Mouse (Mus musculus) forebrain, embryonic 16.5 days (tissue): ENCODE results near the gene Olfr64. TPM values are rescaled to one million over a fixed set of nuclear protein-coding genes. Genes with fewer than 3 reads are reported as not detected.

Source experiments
- ATAC-seq: fragments of 200-750 bp; cut with Nextera tagmentation; 2 replicates; pipeline ENCODE4 v1.8.0; 2017; ENCODE audit warnings: mild to moderate bottlenecking, moderate library complexity
- H3K27ac ChIP-seq: fragments of 300-500 bp; sonication (generic); 2 replicates; pipeline ENCODE4 v1.5.1; 2014; ENCODE audit warnings: low read length, control low read depth
- H3K27me3 ChIP-seq: fragments of 300-500 bp; sonication (generic); replicated peaks from 2 replicates; pipeline ENCODE4 v1.6.1; 2014; ENCODE audit warnings: low read length; ENCODE audit not compliant: control insufficient read depth, insufficient read depth
- H3K36me3 ChIP-seq: fragments of 300-500 bp; sonication (generic); 2 replicates; pipeline ENCODE4 v1.6.1; 2014; ENCODE audit not compliant: control insufficient read depth, insufficient read depth
- H3K4me1 ChIP-seq: fragments of 300-500 bp; sonication (generic); replicated peaks from 2 replicates; pipeline ENCODE4 v1.6.1; 2014; ENCODE audit warnings: low read length; ENCODE audit not compliant: control insufficient read depth, insufficient read depth
- H3K4me2 ChIP-seq: fragments of 300-500 bp; sonication (generic); 2 replicates; pipeline ENCODE4 v1.6.1; 2014; ENCODE audit warnings: mild to moderate bottlenecking, low read length, control low read depth
- H3K4me3 ChIP-seq: fragments of 300-500 bp; sonication (generic); replicated peaks from 2 replicates; pipeline ENCODE4 v1.5.1; 2014; ENCODE audit warnings: mild to moderate bottlenecking, low read length, control low read depth
- H3K9ac ChIP-seq: fragments of 300-500 bp; sonication (generic); replicated peaks from 2 replicates; pipeline ENCODE4 v1.6.1; 2014; ENCODE audit warnings: low read depth, low read length, control low read depth
- H3K9me3 ChIP-seq: fragments of 300-500 bp; sonication (generic); 2 replicates; pipeline ENCODE4 v1.6.1; 2016; ENCODE audit warnings: low read length; ENCODE audit not compliant: control insufficient read depth
- WGBS: fragments of 180-500 bp; shearing (Covaris S2); extraction: QIAGEN DNeasy Blood & Tissue Kit; methylation state at CpG from one replicate; pipeline ENCODE4 v1.1.7; 2014; 5-methylcytosine and 5-hydroxymethylcytosine counted together
- polyA plus RNA-seq: library from polyadenylated mRNA; unstranded; fragments of >200 nt; fragmentation: Nextera tagmentation; extraction: Ambion mirVana; gene quantifications from 2 replicates; pipeline ENCODE4 v1.2.1, GENCODE M21; 2015

Gene Olfr64
- polyA plus RNA-seq, 1 experiment from 2014 or later = not detected

DNA sequence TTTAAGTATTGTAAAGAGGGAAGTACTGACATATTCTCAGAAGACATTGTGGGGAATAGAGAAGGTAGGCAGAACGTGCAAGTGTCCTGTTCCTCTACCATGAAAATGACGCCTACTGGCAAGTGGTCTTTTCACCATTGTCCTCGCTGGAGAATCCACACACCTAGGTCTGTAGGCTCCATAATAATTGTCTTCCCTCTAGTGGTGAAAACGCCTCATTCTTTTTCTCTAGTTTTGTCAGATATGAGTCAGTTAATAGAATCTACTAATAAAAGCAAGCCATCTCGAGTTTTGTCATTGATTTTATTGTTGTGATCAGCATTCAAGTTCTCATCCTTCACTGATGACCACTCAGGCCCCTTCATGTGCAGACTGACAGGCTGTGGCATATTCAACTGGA, 19.8 kb downstream of the Olfr64 start:
- H3K4me1 ChIP-seq = no peaks in the 10 kb centered on the region
- H3K4me2 ChIP-seq = no peak overlapping the region
- no peak overlapping the region for H3K27ac ChIP-seq
- no peak overlapping the region for H3K9ac ChIP-seq
- H3K4me3 ChIP-seq = no peak overlapping the region
- no peak for ATAC-seq
- no peaks in the 10 kb centered on the region for H3K36me3 ChIP-seq
- no peaks in the 10 kb centered on the region for H3K9me3 ChIP-seq
- no peaks in the 10 kb centered on the region for H3K27me3 ChIP-seq
- 51% methylated on average over 5 of the region's 5 CpGs for WGBS

DNA sequence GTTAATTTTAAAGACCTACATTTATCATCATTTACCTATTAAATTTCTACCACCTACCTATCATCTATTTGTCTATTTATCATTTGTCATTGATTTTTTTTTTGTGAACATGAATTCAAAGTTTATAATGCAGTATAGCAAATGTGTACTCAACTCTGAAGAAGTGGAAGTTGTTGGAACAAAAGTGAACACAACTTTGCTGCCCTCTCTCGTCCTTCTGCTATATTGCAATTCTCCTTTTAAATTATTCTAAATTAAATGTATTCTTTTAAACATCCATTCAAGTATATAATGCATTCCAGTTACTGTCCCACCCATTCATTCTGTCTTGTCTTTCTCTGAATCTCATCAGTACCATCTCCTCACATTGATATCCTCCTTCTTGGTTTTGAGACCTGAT, 21.2 kb downstream of the Olfr64 start:
- no peak for ATAC-seq
- 19% methylated on average over 1 of the region's 1 CpGs for WGBS

DNA sequence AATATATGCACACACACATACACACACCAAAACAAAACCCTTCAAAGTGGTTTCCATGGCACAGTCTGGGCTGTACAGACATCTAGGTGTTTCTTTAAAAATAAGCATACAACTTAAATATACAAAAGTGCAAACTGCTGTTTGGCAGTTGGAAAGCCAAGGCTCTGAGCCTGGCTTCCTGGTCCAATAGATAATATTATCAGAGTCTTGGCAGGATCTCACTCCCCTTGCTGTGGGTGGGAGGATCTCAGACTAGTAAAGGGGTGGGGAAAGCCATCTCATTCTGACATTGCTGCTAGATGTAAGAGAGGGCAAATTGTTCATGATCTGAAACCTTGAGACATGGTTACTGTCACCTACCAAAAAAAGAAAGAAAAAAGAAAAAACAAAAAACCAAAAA, 23.6 kb downstream of the Olfr64 start:
- no peak overlapping the region for H3K4me2 ChIP-seq
- no peaks in the 10 kb centered on the region for H3K27me3 ChIP-seq
- no peak overlapping the region for H3K9ac ChIP-seq
- no peak overlapping the region for H3K4me3 ChIP-seq
- no peak overlapping the region for H3K27ac ChIP-seq
- no peak for ATAC-seq
- H3K4me1 ChIP-seq = no peaks in the 10 kb centered on the region
- H3K36me3 ChIP-seq = no peaks in the 10 kb centered on the region
- H3K9me3 ChIP-seq = no peaks in the 10 kb centered on the region

More for the DNA sequence above, 21.2 kb downstream of the Olfr64 start:
- Histone ChIP-seq H3K4me2 (no peak overlapping the region), H3K9ac (no peak overlapping the region), H3K27ac (no peak overlapping the region), H3K4me1 (no peaks in the 10 kb centered on the region), H3K9me3 (no peaks in the 10 kb centered on the region), H3K4me3 (no peak overlapping the region), H3K36me3 (no peaks in the 10 kb centered on the region), H3K27me3 (no peaks in the 10 kb centered on the region)

DNA sequence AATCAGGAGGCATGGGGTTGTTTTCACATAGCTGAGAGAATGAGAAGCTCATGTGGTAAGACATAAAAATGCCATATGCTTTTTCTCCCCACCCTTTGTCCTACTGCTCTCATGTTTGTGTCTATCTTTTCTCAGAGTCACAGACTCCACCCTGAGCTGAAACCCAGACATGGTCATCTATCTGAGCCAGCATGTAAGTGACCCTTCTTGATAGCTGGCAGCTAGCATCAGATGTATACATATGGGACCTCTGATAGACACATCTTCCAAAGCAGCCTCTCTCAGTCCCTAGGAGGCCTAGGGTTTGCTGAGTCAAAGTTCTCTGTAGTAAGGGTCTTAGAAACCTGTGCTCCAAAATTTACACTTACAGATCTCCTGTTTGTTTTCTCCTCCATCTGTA, 28.6 kb downstream of the Olfr64 start:
- no peaks in the 10 kb centered on the region for H3K9me3 ChIP-seq
- H3K9ac ChIP-seq = no peak overlapping the region
- no peak overlapping the region for H3K4me3 ChIP-seq
- H3K27me3 ChIP-seq = no peaks in the 10 kb centered on the region
- no peak overlapping the region for H3K4me2 ChIP-seq
- H3K27ac ChIP-seq = no peak overlapping the region
- H3K36me3 ChIP-seq = no peaks in the 10 kb centered on the region
- H3K4me1 ChIP-seq = no peaks in the 10 kb centered on the region
- ATAC-seq = no peak

DNA sequence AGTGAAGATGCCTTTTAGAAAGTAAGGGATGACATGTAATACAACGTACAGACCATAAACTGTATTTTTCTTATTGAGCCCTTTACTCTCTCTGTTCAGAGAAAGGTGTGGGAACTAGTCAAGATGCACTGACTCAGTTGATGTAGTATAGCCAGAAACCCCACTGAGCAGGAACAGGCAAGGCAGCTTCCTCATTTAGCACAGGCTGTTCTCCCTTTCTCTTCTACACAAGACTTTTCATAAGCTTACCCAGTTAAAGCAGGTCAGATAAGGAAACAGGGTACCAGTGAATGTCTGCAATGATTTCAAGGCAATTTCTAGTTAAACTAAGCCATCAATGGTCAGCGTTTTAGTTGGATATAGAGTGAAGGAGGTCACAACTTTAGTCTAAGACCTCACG, 32.8 kb downstream of the Olfr64 start:
- Histone ChIP-seq H3K4me1 (no peaks in the 10 kb centered on the region), H3K27ac (no peak overlapping the region), H3K27me3 (no peaks in the 10 kb centered on the region), H3K9me3 (no peaks in the 10 kb centered on the region), H3K4me3 (no peak overlapping the region), H3K4me2 (no peak overlapping the region), H3K9ac (no peak overlapping the region), H3K36me3 (no peaks in the 10 kb centered on the region)
- 78% methylated on average over 3 of the region's 3 CpGs for WGBS
- ATAC-seq = no peak

DNA sequence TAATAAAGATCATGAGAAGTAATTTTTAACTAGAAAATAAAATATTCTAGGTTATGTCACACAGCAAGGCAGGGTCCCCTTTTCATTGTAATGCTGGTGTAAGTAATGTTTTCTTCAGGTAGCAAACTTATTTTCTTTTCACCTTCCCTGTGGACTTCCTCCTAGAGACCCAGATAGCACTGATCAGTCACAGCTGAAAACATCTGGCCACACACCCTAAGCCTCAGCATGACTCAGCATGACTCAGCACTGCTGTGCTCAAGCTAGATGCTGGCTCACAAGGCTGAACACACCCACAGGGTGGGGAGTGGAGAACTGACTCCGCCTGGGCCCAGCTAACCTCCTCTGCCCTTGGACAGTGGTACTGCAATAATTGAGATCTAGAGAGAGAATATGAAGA, 33.4 kb downstream of the Olfr64 start:
- no peaks in the 10 kb centered on the region for H3K9me3 ChIP-seq
- no peak for ATAC-seq
- H3K4me2 ChIP-seq = no peak overlapping the region
- H3K9ac ChIP-seq = no peak overlapping the region
- H3K4me1 ChIP-seq = no peaks in the 10 kb centered on the region
- H3K27me3 ChIP-seq = no peaks in the 10 kb centered on the region
- H3K27ac ChIP-seq = no peak overlapping the region
- H3K4me3 ChIP-seq = no peak overlapping the region
- no peaks in the 10 kb centered on the region for H3K36me3 ChIP-seq
- WGBS = 64% methylated on average over 1 of the region's 1 CpGs

DNA sequence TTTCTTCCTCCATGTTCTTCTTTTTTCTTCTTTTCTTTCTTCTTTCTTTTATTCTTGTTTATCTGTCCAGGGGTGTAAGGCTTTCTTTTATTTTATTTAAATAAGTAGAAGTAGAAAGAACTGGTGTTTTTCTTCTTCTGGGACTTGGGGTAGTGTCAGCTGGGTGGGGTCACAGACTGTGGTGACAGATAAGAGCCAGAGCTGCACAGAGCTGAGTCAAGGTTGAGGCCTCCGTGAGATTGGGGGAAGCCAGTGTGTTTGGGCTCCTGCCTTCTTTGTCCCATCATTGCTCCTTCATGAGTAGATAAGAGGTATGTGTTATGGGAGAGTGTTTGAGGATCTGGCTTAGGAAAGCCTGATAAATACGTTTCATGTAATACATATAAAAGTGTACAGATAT, 35.2 kb downstream of the Olfr64 start:
- 79% methylated on average over 2 of the region's 2 CpGs for WGBS
- Histone ChIP-seq H3K4me3 (no peak overlapping the region), H3K4me2 (no peak overlapping the region), H3K36me3 (no peaks in the 10 kb centered on the region), H3K9ac (no peak overlapping the region), H3K9me3 (no peaks in the 10 kb centered on the region), H3K4me1 (no peaks in the 10 kb centered on the region), H3K27me3 (no peaks in the 10 kb centered on the region), H3K27ac (no peak overlapping the region)
- ATAC-seq = no peak

DNA sequence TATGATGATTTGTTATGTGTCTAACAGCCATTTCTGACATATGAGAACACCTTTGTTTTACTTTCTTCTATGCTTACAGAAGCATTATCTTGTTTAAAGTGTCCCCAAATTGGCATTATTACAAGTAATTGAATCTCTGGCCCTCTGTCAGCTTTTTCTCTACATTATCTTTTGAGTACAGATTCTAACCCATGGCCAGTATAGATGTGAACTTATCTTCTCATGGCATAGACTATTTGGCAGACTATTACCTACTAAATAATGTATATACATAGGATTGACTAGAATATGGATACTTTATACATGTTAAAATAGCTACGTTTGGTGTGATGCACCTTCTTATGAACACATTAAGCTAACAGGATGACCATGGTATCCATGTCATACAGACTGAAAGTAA, 39.6 kb downstream of the Olfr64 start:
- Histone ChIP-seq H3K27me3 (no peaks in the 10 kb centered on the region), H3K4me1 (no peaks in the 10 kb centered on the region), H3K4me3 (no peak overlapping the region), H3K9ac (no peak overlapping the region), H3K9me3 (no peaks in the 10 kb centered on the region), H3K27ac (no peak overlapping the region), H3K36me3 (no peaks in the 10 kb centered on the region), H3K4me2 (no peak overlapping the region)
- 72% methylated on average over 1 of the region's 1 CpGs for WGBS
- no peak for ATAC-seq

DNA sequence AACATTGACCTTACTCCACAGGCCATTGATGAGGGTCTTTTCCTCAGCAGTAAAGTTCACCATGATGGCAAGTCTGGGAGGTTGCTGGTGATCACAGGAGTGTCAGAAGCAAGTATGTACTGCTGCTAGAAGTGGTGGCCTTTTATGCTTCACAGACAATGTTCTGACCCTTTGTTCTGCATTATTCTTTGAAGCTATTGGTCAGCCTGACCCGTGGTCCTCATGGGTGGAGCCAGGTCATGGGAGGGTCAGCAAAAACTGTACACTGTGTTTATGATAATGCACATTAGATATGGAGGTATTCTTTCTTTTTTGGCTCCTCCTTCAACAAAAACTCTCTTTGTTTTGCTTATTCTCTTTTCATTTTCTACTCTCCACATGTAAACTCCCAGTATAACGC, 41.2 kb downstream of the Olfr64 start, which contains the start of gene Hbb-y:
Gene Hbb-y (minus strand): TSS at position 127 of the 400 bp plus-strand sequence.
- no peak for ATAC-seq
- no peaks in the 10 kb centered on the region for H3K9me3 ChIP-seq
- no peaks in the 10 kb centered on the region for H3K4me1 ChIP-seq
- no peaks in the 10 kb centered on the region for H3K36me3 ChIP-seq
- H3K4me2 ChIP-seq = no peak within 1 kb of the TSS
- H3K27me3 ChIP-seq = no peaks in the 10 kb centered on the region
- H3K4me3 ChIP-seq = no peak within 1 kb of the TSS
- 78% methylated on average over 2 of the region's 2 CpGs for WGBS
- H3K9ac ChIP-seq = no peak within 1 kb of the TSS
- no peak within 1 kb of the TSS for H3K27ac ChIP-seq

DNA sequence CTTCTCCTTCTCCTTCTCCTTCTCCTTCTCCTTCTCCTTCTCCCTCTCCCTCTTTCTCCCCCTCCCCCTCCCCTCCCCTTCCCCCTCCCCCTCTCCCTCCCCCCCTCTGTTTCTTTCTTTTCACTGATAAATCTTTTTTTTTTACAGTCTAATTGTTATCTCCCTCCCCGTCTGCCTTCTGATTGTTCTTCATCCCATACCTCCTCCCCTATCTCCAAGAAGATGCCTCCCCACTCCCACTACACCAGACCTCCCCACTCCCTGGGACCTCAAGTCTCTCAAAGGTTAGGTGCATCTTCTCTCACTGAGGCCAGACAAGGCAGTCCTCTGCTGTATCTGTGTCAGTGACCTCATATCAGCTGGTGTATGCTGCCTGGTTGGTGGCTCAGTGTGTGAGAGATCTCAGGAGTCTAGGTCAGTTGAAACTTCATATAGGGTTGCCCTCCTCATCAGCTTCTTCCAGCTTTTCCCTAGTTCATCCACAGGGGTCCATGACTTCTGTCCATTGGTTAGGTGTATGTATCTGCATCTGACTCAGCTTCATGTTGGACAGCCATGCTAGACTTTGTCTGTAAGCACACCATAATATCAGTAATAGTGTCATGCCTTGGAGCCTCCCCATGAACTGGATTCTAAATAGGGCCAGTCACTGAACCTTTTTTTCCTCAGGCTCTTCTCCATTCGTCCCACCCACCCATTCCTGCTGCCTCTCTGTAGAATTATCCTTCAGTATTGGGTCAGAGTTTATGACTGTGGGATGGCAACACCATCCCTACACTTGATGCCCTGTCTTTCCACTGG, 49.6 kb downstream of the Olfr64 start:
- Histone ChIP-seq H3K27ac (no peak overlapping the region), H3K4me2 (no peak overlapping the region), H3K36me3 (no peaks in the 10 kb centered on the region), H3K9me3 (no peaks in the 10 kb centered on the region), H3K27me3 (no peaks in the 10 kb centered on the region), H3K9ac (no peak overlapping the region), H3K4me1 (no peaks in the 10 kb centered on the region), H3K4me3 (no peak overlapping the region)
- ATAC-seq = no peak
- WGBS = 34% methylated on average over 1 of the region's 2 CpGs
